Mouse (Mus musculus) fibroblast of lung, adult 2 months (primary cell): Measurements from ENCODE around the gene Lacc1.

Source experiments
- DNase-seq: peaks from one replicate; pipeline ENCODE4 v3.0.0-alpha.2; 2011; ENCODE audit warnings: low read depth

Lacc1 gene

GRCm38 (mm10) chr14:76979569-76979968 is 57.1 kb downstream of the Lacc1 start:
- DNase-seq = peak; percentile 58
